Mouse (Mus musculus) adrenal gland, adult 8-10 months (tissue): ENCODE results near the gene Rbm38. TPM values are rescaled to one million over a fixed set of nuclear protein-coding genes. Genes with fewer than 3 reads are reported as not detected.

ENCODE experiments used
- DNase-seq: peaks from one replicate; pipeline ENCODE4 v3.0.0; 2022
- total RNA-seq, 4 experiments: library from RNA; stranded (reverse); gene quantifications; 2 replicates each; pipeline ENCODE4 v1.2.4; 2022

Rbm38 gene
- 10 to 100 TPM; 16.0 to 26.0 (median 21.5) TPM for total RNA-seq

DNA sequence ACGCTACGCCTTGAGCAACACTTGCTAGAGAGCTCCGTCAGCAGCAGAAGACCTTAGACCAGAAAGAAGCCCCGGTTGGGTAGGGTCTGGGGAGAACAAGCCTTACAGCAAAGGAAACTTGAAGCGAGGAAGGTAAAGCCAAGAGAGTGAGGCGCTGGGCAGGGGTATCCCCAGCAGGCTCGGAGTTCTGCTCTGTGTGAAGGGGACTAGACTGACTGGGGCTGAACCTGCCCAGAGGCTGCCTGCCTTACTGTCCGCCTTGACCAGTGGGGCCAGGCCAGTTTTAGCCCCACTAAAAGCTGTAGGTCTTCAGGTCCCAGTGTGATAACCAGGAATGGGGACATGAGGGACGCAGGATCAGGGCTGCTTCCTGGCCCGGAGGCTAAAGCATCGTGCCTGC lies at the start of gene Rbm38:
Gene Rbm38, plus strand, starts transcription at position 69 of the 400 bp plus-strand sequence.
- DNase-seq: no peak

DNA sequence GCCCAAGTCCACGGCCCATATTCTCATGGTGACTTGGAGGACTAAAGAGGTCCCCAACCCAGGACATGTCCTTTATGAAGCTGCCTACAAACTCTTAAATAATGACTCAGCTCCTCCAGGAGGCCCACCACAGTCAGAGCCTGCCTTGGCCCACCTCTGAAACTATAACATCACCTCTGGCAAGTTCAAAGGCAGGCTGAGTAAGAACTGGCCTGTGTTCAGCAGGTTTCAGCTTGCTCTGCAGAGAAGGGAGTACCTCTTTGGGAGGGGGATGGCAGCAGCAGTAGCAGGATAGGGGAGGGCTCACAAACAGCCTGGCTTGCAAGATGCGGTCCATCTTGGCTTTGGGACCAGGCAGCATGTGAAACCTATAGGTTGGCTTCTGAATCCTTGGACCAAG lies 48.4 kb upstream of the Rbm38 start:
- no peak for DNase-seq

DNA sequence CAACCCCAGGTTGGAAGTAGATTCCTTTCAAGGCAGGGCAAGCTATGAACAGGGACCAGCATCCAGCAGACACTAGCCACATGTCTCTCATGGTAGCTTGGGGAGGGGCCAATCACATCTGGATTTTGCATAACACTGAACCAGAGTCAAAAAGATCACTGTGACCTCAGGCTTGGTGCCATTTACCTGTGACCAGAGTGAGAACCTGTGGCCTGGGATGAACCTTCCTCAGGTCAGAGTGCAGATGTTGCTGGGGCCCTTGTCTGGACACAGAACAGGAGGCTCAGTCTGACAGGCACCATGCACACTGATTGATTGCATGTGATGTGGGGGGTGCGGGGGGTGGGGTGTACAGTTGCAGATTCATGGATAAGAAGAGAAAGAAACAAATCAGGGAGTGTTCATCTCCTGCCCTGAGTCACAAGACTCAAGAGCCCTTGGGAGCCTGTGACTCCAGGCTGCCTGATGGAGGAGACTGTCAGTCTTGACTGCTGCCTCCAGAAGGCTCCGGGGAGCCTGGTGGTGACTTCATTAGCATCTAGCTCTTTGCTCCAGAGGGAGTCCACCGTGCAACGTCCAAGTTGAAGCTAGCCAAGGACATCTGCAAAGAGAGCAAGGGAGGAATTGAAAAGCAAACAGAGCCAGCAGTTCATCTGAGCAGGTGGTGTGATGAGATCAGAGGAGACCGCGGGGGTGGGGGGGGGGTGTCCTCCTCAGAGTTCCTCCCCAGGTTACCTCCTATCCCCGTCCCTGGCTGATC lies 46.3 kb upstream of the Rbm38 start:
- no peak for DNase-seq

DNA sequence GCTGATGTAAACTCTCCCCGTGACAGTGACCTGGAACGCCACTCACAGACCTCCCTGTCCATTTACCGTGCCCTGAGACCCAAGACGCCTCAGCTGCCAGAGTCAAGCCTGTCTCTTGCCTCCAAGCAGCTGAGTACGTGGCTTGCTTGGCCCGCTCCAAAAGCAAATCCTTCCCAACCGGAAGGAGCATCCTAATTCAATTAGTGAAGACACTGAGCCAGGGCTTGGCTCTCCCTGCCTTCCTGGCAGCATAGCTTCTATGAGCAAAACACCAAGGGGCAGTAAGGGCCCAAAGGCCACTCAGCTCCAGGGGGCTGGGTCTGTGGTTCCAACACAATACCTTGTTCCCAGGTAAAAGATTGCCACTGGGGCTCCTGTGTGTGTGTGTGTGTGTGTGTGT lies 45.6 kb upstream of the Rbm38 start:
- no peak for DNase-seq

DNA sequence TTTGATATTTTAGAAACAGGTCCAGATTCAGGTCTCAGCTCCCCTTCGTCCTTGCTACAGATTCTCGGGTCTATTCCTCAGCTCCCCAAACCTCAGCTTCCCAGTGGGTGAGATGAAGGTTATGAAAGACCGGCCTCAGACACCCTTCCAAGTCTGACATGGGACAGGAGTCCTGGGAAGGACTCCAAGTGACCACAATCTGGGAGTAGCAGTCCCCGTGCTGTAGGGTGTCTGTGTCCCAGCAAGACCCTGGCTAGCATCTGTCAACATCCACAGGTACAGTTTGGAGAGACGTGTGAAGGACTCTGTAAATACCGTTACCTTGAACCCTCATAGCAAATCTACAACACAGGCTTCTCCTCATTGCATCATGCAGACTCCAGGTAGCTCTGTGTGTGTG lies 45.1 kb upstream of the Rbm38 start:
- no peak for DNase-seq

DNA sequence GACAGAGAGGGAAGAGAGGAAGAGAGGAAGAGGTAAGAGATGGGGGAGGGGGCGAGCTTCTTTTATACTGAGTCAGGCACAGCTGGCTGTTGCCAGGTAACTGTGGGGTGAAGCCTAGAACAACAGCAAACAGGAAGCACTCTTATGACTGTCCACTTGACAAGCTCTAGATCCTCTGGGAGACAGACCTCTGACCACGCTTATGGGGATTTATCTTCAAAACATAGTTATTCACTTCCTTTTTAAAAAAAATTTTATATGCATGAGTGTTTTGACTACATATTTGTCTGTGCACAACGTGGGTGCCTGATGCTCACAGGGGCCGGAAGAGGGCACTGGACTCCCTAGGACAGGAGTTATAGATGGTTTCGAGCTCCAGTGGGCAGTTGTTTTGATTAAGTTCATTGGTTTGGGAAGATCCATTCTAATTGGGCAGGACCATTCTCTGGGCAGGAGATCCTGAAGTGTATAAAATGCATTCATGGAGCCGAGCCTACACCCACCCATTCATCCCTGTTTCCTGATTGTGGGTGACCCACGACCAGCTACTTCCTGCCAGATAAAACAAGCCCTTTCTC lies 43.5 kb upstream of the Rbm38 start:
- no peak for DNase-seq

DNA sequence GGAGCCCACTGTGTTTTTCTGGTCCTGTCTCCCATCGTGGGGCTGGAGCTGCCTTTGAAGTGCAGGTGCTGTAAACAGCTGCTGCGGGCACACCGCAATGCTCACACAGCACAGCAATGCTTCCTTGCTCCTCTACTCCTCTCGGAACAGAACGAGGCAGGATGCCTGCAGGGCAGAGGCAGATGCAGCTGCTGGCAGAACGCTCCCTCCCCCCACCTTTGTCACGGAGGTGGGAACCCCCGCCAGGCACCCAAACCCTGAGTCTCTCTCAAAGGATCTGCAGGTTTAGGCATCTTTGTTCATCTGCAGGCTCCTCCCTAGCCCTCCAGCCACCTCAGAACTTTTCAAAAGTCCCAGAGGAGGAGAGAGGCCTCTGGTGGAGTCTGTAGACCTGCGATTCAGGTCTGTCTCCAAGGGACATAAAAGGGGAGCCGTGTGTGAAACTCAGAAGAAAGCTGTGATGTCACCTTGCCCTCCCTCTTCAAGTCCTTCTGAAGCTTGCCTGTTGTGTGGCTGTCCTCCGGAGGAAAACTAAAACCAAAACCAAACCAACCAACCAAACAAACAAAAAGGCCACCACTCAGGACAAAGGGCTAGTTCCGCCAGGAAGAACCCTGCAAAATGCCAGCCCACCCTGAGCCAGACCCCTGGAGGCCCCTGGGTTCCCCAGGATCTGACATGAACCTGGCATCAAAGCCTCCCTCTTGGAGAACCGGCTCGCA lies 42.7 kb upstream of the Rbm38 start, which contains the start of gene Spo11:
Gene Spo11, plus strand, starts transcription at position 292 of the 722 bp plus-strand sequence.
- DNase-seq: no peak

DNA sequence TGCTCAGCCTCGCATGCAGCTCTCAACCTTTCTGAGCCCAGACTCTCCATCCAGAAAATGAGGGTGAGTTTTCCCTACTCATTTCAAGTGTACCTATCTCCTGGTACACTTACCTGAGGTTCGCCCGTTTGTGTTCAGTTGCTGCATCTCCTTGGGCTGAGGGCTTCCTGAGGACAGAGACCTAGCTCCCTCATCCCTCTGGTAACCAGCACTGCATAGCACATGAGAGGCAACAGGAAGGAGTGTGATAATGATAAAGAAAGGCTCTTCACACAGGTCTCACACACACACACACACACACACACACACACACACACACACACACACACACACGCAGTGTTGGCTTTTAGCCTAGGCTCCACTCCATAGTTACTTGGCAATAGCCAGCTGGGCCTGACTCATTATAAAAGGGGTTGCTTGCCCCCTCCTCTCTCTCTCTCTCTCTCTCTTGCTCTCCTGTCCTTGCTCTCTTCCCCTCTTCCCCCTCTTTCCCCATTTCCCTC lies 42.1 kb upstream of the Rbm38 start:
- no peak for DNase-seq

DNA sequence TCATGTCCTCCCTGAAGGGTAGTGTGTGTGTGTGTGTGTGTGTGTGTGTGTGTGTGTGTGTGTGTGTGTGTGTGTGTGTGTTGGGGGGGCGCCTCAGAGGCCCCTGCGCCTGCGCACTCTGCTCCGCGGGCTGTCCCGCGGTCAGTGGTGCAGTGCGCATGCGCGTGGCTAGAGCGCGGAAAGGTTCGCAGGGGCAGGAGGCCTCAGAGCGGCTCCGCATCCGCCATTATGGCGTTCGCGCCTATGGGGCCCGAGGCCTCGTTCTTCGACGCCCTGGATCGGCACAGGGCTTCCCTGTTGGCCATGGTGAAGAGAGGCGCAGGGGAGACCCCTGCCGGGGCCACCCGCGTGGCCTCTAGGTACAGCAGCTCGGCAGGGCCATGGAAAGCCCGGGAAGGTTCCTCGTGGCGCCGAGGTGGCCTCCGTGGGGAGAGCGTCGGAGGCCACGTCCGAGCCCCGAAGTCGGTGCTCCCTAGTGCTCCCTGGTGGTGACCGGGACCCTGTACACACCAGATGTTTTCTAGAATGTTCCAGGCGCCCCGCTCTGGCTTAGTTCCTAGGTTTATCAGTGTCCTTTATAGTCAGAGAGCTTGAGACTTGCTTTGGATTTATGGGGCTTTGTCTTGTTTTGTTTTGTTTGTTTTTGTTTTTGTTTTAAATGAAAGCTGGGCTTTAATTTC lies 40.5 kb upstream of the Rbm38 start:
- no peak for DNase-seq

DNA sequence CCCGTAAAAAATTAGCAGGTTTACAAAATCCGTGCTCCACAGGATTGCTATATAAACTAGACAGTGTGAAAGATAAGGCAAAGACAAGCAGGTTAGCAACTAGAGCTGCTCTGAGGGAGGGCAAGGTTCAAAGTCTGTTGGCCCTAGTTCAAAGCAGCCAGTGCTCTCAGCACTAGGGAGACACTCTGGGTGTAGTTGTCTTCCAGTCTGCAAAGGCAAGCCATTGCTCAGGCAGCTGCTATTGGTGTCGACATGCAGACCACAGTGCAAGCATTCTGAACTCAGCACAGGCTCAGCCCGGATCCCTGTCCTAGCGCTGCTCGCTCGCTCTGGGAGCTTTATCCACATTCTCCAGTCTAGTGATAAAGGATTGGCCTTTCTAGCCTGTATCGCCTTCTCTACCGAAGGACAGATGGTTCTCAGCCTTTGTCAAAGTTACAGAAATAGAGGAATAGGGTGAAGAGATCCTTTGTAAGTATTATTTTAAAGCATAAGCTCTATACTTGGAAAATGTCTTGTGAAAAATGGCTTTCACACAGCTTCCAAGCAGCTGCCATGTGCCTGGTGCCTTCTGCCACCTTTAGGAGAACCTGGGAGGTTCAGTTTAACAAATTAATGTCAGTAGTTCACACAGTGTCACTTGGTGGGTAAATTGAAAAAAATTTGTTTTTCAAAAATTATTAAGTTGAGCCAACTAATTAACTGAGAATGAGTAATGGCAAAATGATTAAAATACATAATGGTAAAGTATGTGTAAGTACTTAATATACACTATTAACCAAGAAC lies 37.3 kb upstream of the Rbm38 start:
- DNase-seq: no peak

DNA sequence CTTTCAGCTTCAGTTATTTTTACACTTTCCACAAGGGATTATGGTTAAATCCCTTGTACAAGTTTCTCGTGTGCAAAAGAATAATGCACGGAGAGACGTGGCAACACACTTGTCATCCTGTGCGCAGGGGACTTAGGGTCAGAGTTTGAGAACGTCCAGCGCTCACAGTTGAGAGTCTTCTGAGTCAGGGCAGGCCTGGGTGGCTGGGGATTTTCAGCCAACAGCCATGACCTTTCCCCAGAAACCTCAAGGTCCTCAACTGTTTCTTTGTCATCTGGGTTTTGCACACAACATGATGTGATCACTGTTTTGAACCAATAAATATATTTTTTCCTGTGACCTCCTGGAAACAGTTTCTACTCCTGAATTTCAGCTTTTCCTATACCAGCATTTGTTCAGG lies 30.1 kb upstream of the Rbm38 start:
- peak; percentile 66 for DNase-seq

DNA sequence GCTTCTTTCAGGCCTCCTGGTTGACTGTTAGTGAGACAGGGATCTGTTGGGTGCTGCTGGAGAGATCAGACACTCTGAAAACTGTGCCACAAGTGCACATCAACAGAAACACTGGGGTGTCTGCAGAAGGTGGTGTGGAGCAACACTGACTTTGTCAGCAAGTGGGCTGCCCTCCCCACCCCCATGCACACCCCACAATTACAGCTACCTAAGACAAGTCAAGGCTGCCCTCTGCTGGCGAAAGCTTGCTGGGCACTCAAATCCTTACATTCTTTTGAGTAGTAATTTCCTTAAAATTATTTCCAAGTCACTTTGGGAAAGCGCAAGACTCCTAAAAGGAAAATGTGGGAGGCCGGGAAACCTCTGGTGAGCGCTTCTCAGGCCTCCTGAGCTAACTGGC lies 24.1 kb upstream of the Rbm38 start:
- no peak for DNase-seq

DNA sequence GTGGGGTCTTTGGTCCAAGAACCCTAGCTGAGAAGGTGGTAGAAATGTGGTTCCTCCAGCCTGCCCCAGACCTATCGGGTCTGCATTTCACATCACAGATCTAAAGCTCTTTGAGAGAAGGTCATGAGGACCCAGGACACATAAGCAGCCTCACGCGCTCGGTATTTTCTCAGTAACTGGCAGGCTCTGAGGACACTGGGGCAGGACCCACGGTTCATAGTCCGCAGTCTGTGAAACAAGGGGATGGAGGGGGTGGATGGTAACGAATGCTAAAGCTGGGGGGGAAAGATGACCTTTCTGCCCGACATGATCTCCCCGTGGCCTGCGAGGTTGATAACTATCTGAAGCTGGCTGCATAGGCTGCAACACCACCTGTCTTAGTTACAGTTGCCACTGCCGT lies 22.6 kb upstream of the Rbm38 start:
- no peak for DNase-seq

DNA sequence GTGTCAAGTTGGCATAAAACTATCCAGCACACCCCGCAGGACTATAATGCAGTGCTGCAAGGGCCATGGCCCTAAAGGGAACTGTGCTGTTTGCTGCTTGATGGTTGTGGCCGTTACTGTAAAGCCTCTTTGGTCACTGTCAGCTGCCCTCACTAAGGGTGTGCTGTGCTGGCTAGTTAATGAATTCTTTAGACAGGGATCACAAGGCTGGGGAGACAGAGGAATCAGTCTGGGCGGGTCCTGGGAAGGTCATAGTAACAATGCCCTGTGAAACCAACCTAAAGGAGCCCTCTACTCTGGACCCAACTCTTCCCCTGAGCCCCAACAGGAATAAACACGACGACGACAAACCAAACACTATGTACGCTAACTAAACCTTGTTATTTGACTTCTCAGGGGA lies 21.8 kb upstream of the Rbm38 start:
- no peak for DNase-seq

DNA sequence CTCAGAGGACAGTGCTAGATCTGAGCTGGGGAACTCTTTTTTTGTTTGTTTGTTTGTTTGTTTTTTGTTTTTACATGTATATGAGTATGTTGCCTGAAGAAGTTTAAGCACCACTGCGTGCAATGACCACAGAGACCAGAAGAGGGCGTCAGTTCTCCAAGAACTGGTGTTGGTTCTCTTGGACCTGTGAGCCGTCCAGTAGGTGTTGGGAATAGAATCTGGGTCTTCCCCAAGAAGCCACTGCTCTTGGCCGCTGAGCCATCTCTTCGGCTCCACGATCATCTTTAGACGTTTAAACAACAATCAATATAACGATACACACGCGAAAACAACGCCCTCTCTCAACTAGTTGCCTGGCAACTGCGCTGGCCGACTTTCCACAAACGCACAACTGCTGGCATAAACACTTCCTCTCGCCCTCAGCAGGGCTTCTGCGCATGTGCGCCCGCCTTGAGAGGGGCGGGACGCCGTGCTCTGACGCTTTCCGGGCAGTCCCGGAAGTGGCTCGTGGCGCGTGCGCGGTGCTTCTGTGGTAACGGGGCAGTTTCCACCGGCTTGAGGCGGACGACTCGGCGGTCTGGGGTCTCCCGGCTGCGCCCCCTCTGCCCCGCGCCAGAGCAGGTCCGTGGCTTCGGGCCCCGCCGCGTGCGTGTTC lies 20.5 kb upstream of the Rbm38 start, which contains the start of gene Rae1:
Gene Rae1, plus strand, starts transcription at position 488 of the 655 bp plus-strand sequence.
- peak; percentile 98 for DNase-seq

DNA sequence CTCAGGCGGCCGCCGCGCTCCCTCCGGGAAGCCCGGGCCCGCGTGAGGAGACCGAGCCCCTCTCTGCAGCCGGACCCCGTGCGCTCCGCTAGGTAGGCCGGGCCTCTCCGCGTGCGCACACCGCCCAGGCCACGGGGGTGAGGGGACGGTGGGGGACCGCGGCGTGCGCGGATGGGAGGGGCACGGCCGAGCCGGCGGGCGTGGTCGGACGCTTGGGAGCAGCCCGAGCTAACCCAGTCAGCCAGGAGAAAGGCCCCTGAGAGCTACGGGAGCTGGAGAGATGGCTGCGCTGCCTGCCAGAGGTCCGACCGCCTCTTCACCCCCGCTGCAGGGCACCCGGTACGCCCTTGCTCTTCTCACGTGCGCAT lies 20.0 kb upstream of the Rbm38 start:
- DNase-seq: peak; percentile 53

DNA sequence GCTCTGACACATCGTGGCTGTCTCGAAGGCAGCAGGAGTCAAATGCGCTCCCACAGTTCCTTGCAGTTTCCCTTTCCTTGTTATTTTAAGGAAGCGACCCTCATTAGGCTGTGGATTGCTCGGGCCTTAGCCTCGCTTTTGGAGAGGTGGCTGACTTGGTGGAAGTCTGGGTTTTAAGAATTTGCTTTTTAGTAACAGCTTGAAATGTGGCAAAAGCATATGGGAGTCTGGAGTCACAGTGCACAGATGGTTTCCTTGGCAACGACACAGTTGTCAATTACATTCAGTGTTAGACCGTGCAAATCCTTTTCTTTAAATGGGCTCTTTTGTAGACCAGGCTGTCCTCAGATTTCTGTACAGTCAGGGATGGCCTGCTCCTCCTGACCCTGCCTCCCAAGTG lies 19.4 kb upstream of the Rbm38 start:
- DNase-seq: no peak

DNA sequence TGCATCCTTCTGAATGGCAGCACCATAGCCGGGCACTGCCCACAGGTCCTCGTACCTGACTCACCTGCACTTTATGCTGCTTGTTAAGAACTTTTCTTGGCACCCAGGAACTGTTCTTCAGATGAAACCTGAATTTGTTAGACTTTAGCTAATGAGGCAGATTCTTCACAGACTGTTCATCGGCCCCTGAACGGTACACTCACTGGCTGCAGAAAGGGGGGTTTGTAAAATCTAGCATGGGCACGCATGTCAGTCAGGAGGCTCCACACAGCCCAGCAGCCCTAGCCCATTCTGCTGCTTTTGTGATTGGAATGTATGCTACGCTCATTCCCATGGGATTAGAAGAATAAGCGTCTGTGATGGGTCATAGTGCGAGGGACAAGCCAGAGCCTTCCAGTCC lies 16.6 kb upstream of the Rbm38 start:
- DNase-seq: no peak

DNA sequence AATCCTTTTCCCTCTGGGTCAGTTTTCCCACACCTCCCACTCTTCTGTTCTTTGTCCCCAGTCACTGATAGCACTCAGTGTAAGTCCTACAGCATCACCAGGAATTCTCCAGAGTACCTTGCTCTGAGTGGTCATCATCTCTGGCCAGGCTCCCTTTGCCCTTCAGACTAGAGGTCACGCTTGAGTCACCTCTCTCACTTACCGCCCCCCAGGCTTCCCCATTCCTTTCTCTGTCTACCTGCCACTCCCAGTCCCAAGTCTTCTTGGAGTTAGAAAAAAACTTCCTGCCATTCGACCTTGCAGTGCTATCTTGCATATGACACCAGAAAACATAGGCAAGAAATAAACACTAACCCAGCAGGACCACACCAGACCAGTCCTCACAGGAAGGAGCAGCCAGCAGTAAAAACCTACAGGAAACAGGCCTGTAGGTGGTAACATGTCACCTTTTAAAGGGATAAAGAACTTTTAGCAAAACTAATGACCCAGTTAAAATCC lies 10.0 kb upstream of the Rbm38 start:
- no peak for DNase-seq

DNA sequence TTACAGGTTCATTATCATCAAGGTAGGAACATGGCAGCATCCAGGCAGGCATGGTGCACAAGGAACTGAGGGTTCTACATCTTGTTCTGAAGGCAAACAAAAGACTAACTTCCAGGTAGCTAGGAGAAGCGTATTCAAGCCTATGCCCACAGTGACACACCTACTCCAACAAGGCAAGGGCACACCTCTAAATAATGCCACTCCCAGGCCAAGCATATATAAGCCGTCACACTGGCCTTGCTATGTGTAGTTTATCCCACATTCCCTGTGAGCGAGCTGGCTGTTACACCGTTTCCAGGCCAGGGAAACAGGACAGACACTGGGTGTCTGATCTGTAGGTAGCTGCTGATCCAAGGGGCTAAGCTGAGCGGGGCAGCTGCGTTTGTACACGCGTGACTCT lies 8.9 kb upstream of the Rbm38 start:
- no peak for DNase-seq

DNA sequence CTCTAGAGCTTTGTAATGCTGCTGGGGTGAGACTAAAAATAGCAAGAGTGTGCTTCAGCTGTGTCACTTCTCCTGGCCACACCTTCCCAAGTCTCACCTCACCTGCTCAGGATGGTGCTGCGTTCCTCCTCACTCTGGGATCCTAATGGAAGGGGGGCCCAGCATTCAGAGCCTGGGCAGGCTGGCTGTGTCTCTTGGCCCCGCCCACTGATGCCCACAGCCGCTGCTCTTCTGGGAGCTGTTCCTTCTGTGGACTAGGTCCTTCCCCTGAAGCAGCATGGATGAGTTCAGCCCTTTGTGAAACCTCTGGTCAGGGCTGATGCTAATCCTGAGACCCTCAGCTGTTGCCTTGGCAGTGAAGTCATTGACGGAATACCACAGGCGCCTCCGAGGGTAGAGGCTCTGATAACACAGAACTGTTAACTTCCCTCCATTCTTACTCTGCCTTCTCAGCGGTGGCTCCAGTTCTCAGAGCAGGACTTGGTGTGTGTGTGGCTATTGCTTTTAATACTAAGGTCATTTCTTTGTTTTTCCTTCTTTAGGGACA lies 5.5 kb upstream of the Rbm38 start:
- DNase-seq: no peak
